Mouse (Mus musculus): ENCODE measurements around the gene Endod1.
A peak's percentile ranks its signal among the peaks of the same experiment; 100 is the strongest.

Endod1 gene

GRCm38 (mm10) chr9:14381353-14382055 is at the start of gene Endod1:
Gene Endod1 (minus strand): TSS chr9:14381507.
- peak; percentile 24 for DNase-seq (ENCODE audit: low spot score)

- DNase-seq (ENCODE audit: low spot score), result no peak
Observed at GRCm38 (mm10) chr9:14409153-14409552, 27.8 kb upstream of the Endod1 start.

GRCm38 (mm10) chr9:14408044-14408443 is 26.7 kb upstream of the Endod1 start:
- no peak for DNase-seq (ENCODE audit: low spot score)

GRCm38 (mm10) chr9:14406056-14406455 is 24.7 kb upstream of the Endod1 start:
- DNase-seq (ENCODE audit: low spot score), result no peak

- DNase-seq (ENCODE audit: low spot score), result no peak
Observed at GRCm38 (mm10) chr9:14402099-14402498, 20.8 kb upstream of the Endod1 start.

- no peak for DNase-seq (ENCODE audit: low spot score)
Observed at GRCm38 (mm10) chr9:14400392-14400791, 19.1 kb upstream of the Endod1 start.

GRCm38 (mm10) chr9:14398946-14399345 is 17.6 kb upstream of the Endod1 start:
- DNase-seq (ENCODE audit: low spot score), result no peak

- no peak for DNase-seq (ENCODE audit: low spot score)
Observed at GRCm38 (mm10) chr9:14398084-14398483, 16.8 kb upstream of the Endod1 start.

GRCm38 (mm10) chr9:14397449-14397819 is 16.1 kb upstream of the Endod1 start:
- no peak for DNase-seq (ENCODE audit: low spot score)

GRCm38 (mm10) chr9:14396819-14397448 is 15.6 kb upstream of the Endod1 start:
- no peak for DNase-seq (ENCODE audit: low spot score)

GRCm38 (mm10) chr9:14396096-14396495 is 14.8 kb upstream of the Endod1 start:
- DNase-seq (ENCODE audit: low spot score), result no peak

GRCm38 (mm10) chr9:14394956-14395561 is 13.8 kb upstream of the Endod1 start:
- DNase-seq (ENCODE audit: low spot score), result no peak

GRCm38 (mm10) chr9:14391841-14392318 is 10.6 kb upstream of the Endod1 start:
- no peak for DNase-seq (ENCODE audit: low spot score)

- DNase-seq (ENCODE audit: low spot score), result no peak
Observed at GRCm38 (mm10) chr9:14391286-14391685, 10.0 kb upstream of the Endod1 start.

GRCm38 (mm10) chr9:14390278-14390677 is 9.0 kb upstream of the Endod1 start:
- DNase-seq (ENCODE audit: low spot score), result no peak

GRCm38 (mm10) chr9:14389050-14389621 is 7.8 kb upstream of the Endod1 start:
- DNase-seq (ENCODE audit: low spot score), result peak; percentile 75

GRCm38 (mm10) chr9:14388001-14388400 is 6.7 kb upstream of the Endod1 start:
- no peak for DNase-seq (ENCODE audit: low spot score)

- no peak for DNase-seq (ENCODE audit: low spot score)
Observed at GRCm38 (mm10) chr9:14386831-14387230, 5.5 kb upstream of the Endod1 start.

GRCm38 (mm10) chr9:14385665-14386064 is 4.4 kb upstream of the Endod1 start:
- no peak for DNase-seq (ENCODE audit: low spot score)

GRCm38 (mm10) chr9:14383186-14383920 is 2.0 kb upstream of the Endod1 start:
- DNase-seq (ENCODE audit: low spot score), result no peak

GRCm38 (mm10) chr9:14382256-14382791 is 1.0 kb upstream of the Endod1 start:
- DNase-seq (ENCODE audit: low spot score), result no peak

Measured in testis, postnatal 14 days (tissue).